Mouse (Mus musculus) spleen, embryonic (tissue): Measurements from ENCODE around the gene Hspb6.

Experiments used
- CTCF ChIA-PET: fragments of 350-600 bp; sonication (Branson Sonifier 250); formaldehyde crosslinking; loops from one replicate; lab custom pipeline; 2022; lab: Charles Lee

Gene Hspb6

GRCm38 (mm10) chr7:30552102-30553020 lies at the start of gene Hspb6, which contains the start of gene Proser3:
TSS of gene Hspb6 (plus strand) at chr7:30552178.
TSS of gene Proser3 (minus strand) at chr7:30552299.
- CTCF ChIA-PET, result interaction anchor here (0.6 kb wide), 1 partner anchor 73 kb away, joined by 4 read pairs; no protein-coding TSS in a partner anchor

DNA sequence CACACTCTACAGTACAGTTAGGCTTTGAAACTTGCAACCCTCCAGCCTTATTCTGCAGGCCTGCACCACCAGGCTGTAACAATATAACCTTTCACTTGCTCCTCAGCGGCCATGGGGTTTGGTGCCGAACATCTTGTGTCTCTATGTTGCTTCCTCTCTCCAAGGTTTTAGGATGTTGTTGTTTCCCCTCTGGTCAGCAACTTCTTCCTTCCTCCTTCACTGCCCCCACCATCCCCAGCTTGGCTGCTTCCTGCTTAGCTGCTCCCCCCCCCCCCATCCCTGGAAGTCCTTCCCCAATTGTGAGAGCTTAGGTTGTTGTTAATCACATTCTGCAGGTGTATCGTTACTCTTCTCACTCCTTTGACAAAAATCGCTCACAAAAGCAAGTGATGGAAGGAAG lies 43.9 kb upstream of the Hspb6 start:
- CTCF ChIA-PET, result no interaction called here

- CTCF ChIA-PET, result no interaction called here
Measured at GRCm38 (mm10) chr7:30515003-30515760, 36.8 kb upstream of the Hspb6 start.

- CTCF ChIA-PET, result no interaction called here
Measured at GRCm38 (mm10) chr7:30518325-30518724, 33.7 kb upstream of the Hspb6 start.

GRCm38 (mm10) chr7:30520396-30520795 lies 31.6 kb upstream of the Hspb6 start:
- CTCF ChIA-PET, result interaction anchor here (0.5 kb wide), 1 partner anchor 187 kb away, joined by 6 read pairs; no protein-coding TSS in a partner anchor

DNA sequence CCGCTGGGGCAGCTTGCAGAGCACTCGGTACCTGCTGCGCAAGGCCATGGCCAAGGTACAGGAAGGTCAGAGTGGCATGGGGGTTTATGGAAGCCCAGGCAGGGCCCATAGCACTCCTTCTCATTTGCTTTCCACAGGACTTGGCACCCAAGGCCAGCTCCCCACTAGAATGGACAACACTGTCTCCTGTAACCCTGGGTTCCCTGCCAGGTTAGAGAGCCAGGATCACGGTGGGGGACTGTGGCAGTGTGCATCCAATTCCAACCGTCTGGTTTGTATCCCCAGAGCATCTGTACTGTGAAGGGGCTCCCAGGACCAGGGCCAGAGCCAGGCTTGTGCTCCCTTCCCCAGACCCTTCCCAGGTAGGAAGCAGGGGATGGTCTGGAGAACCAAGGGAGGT lies 31.1 kb upstream of the Hspb6 start:
- CTCF ChIA-PET, result interaction anchor here (0.5 kb wide), 1 partner anchor 187 kb away, joined by 6 read pairs; no protein-coding TSS in a partner anchor

DNA sequence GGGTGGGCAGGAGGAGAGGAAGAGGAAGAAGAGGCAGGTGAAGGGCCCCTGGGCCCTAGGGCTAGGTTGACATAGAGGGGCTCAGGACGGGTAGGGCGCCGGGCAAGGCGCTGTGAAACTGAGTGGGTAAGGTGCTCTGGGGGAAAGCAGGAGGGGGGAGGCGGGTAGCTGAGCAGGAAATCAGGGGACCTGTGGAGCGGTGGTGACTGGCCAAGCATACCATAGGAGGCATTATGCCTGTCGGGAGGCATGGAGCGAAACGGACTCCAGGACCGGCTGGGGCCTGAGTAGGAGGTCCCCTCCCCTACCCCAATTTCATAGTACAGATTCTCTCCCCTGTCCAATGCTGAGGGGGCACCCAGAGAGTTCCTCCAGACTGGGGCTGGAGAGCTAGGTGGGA lies 29.1 kb upstream of the Hspb6 start:
- CTCF ChIA-PET, result no interaction called here

- CTCF ChIA-PET, result interaction anchor here (0.7 kb wide), 1 partner anchor 535 kb away, joined by 10 read pairs; no protein-coding TSS in a partner anchor
Measured at GRCm38 (mm10) chr7:30524487-30524886, 27.5 kb upstream of the Hspb6 start.

- CTCF ChIA-PET, result no interaction called here
Measured at GRCm38 (mm10) chr7:30525954-30526353, 26.0 kb upstream of the Hspb6 start.

DNA sequence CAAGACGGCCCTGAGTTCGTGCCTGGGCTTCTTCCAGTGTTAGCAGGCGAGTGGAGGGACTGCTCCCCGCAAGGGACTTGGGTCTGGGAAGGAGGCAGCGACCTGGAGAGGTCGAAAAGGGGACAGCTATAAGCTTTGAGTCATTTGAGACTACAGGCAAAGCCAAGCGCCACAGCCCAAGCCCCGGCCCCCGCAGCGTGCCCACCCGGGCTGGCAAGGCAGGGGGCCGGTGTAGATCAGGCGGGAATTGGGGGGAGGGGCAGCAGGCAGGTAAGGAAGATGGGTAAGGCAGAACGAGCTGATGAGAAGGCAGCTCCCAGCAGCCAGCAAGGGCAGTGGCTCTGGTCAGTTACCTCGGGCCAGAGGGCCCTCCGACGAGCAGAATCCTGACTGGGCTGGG lies 25.6 kb upstream of the Hspb6 start:
- CTCF ChIA-PET, result no interaction called here

DNA sequence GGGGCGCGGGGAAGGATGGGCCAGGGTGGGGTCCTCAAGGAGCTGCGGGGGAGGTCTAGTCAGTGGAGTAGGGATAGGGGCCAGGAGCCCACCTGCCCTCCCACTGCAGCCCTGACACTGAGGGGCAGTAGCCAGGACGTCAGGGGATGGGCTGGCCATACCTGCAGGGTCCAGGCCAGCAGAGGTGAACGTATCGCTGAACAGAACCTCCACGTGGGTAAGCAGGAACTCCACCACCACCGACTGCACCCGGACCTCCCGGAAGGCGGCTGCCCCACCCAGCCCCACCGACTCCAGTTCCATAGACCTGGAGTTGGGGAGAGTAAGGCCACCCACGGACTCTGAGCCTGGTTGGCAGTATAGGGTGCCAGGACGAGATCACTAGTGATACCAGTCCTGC lies 25.0 kb upstream of the Hspb6 start:
- CTCF ChIA-PET, result no interaction called here

DNA sequence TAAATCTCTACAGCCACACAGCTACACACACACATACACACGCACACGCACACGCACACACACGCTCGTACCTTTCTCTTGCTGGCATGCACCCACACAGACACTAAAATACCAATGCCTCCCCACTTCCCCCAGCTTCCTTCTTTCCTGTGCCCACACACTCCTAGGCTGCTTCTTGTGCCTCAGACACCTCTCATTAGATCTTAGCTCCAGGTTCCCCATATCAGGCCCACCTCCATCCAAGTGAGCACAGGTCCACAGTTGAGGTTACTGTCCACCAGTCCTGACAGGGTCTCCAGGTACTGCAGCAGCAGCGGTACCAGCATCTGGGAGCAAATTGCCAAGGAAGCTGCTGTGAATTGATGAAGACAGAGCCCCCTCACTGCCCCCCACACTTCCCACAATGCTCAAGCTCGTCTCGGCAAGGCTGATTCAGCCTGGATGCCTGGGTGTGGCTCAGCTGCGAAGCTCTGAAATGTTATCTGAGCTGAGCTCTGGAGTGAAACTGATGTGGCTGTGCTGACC lies 20.6 kb upstream of the Hspb6 start:
- CTCF ChIA-PET, result no interaction called here

GRCm38 (mm10) chr7:30532931-30533330 lies 19.0 kb upstream of the Hspb6 start:
- CTCF ChIA-PET, result no interaction called here

- CTCF ChIA-PET, result no interaction called here
Measured at GRCm38 (mm10) chr7:30533941-30534632, 17.9 kb upstream of the Hspb6 start.

GRCm38 (mm10) chr7:30534633-30535577 lies 17.1 kb upstream of the Hspb6 start, which contains the start of gene Arhgap33:
TSS of gene Arhgap33 (minus strand) at chr7:30535060.
- CTCF ChIA-PET, result no interaction called here

- CTCF ChIA-PET, result no interaction called here
Measured at GRCm38 (mm10) chr7:30540572-30540971, 11.4 kb upstream of the Hspb6 start.

GRCm38 (mm10) chr7:30544327-30544726 lies 7.7 kb upstream of the Hspb6 start:
- CTCF ChIA-PET, result no interaction called here

- CTCF ChIA-PET, result interaction anchor here (0.5 kb wide), 1 partner anchor 12 kb away, joined by 7 read pairs; no protein-coding TSS in a partner anchor
Measured at GRCm38 (mm10) chr7:30549880-30550279, 2.1 kb upstream of the Hspb6 start.

DNA sequence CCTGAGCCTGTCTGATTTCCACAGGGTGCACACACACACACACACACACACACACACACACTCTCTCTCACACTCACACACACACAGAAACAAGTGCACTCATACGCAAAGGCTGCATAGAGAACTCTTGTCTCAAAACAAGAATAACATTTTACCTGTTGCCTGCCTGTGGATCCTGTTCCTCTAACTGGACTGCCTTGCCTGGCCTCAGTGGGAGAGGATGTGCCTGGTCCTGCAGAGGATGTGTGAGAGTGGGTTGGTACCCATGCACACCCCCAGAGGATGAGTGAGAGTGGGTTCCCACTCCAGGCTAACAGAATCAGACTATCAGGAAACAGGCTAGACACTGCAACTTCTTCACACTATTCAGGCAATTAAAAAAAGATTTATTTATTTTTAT lies 1.4 kb upstream of the Hspb6 start:
- CTCF ChIA-PET, result interaction anchor here (0.6 kb wide), 1 partner anchor 203 kb away, joined by 4 read pairs; no protein-coding TSS in a partner anchor
